Mouse (Mus musculus) heart, embryonic 15.5 days (tissue): ENCODE measurements at regions not wholly inside any gene's neighbourhood (a gene's known extent, or its start where the extent isn't known, plus 50 kb on each side); places are given as distances from the start of the nearest gene placed in this dataset.

Source experiments
- ATAC-seq: fragments of 200-750 bp; cut with Nextera tagmentation; replicated peaks from 2 replicates; pipeline ENCODE4 v1.8.0; 2017; ENCODE audit warnings: low read depth, moderate TSS enrichment; ENCODE audit not compliant: insufficient number of reproducible peaks, insufficient read depth, low FRiP score
- H3K27ac ChIP-seq: fragments of 300-500 bp; sonication (generic); 2 replicates; pipeline ENCODE4 v1.5.1; 2015; ENCODE audit warnings: mild to moderate bottlenecking, inconsistent platforms
- H3K27me3 ChIP-seq: fragments of 300-500 bp; sonication (generic); 2 replicates; pipeline ENCODE4 v1.6.1; 2015; ENCODE audit warnings: inconsistent platforms
- H3K36me3 ChIP-seq: fragments of 300-500 bp; sonication (generic); 2 replicates; pipeline ENCODE4 v1.6.1; 2015; ENCODE audit warnings: mild to moderate bottlenecking, inconsistent platforms
- H3K4me1 ChIP-seq: fragments of 300-500 bp; sonication (generic); replicated peaks from 2 replicates; pipeline ENCODE4 v1.6.1; 2015; ENCODE audit warnings: inconsistent platforms
- H3K4me2 ChIP-seq: fragments of 300-500 bp; sonication (generic); 2 replicates; pipeline ENCODE4 v1.6.1; 2015; ENCODE audit warnings: inconsistent platforms, mild to moderate bottlenecking, moderate library complexity
- H3K4me3 ChIP-seq: fragments of 300-500 bp; sonication (generic); 2 replicates; pipeline ENCODE4 v1.5.1; 2015; ENCODE audit warnings: mild to moderate bottlenecking, inconsistent platforms
- H3K9ac ChIP-seq: fragments of 300-500 bp; sonication (generic); 2 replicates; pipeline ENCODE4 v1.6.1; 2015; ENCODE audit warnings: mild to moderate bottlenecking, inconsistent platforms
- H3K9me3 ChIP-seq: fragments of 300-500 bp; sonication (generic); replicated peaks from 2 replicates; pipeline ENCODE4 v1.6.1; 2016; ENCODE audit warnings: inconsistent platforms
- WGBS: fragments of 180-500 bp; shearing (Covaris S2); methylation state at CpG from one replicate; pipeline ENCODE4 v1.1.7; 2015; ENCODE audit warnings: mixed read lengths; 5-methylcytosine and 5-hydroxymethylcytosine counted together

GRCm38 (mm10) chr8:44704595-44705265 is 230.5 kb upstream of the Fat1 start:
- H3K27ac ChIP-seq: no peak overlapping the region
- no peaks in the 10 kb centered on the region for H3K27me3 ChIP-seq
- H3K9ac ChIP-seq: no peak overlapping the region
- WGBS: 79% methylated on average over 9 of the region's 9 CpGs
- no peak overlapping the region for H3K4me3 ChIP-seq
- no peak overlapping the region for H3K4me2 ChIP-seq
- no peaks in the 10 kb centered on the region for H3K36me3 ChIP-seq
- H3K9me3 ChIP-seq: no peaks in the 10 kb centered on the region
- H3K4me1 ChIP-seq: no peaks in the 10 kb centered on the region
- ATAC-seq: no peak

- H3K27me3 ChIP-seq: no peaks in the 10 kb centered on the region
- no peaks in the 10 kb centered on the region for H3K4me1 ChIP-seq
- no peak for ATAC-seq
- H3K4me3 ChIP-seq: no peak overlapping the region
- H3K36me3 ChIP-seq: no peaks in the 10 kb centered on the region
- no peak overlapping the region for H3K27ac ChIP-seq
- H3K9ac ChIP-seq: no peak overlapping the region
- WGBS: 59% methylated on average over 7 of the region's 7 CpGs
- no peak overlapping the region for H3K4me2 ChIP-seq
- no peaks in the 10 kb centered on the region for H3K9me3 ChIP-seq
Observed at GRCm38 (mm10) chr8:44708659-44709170, 226.5 kb upstream of the Fat1 start.

DNA sequence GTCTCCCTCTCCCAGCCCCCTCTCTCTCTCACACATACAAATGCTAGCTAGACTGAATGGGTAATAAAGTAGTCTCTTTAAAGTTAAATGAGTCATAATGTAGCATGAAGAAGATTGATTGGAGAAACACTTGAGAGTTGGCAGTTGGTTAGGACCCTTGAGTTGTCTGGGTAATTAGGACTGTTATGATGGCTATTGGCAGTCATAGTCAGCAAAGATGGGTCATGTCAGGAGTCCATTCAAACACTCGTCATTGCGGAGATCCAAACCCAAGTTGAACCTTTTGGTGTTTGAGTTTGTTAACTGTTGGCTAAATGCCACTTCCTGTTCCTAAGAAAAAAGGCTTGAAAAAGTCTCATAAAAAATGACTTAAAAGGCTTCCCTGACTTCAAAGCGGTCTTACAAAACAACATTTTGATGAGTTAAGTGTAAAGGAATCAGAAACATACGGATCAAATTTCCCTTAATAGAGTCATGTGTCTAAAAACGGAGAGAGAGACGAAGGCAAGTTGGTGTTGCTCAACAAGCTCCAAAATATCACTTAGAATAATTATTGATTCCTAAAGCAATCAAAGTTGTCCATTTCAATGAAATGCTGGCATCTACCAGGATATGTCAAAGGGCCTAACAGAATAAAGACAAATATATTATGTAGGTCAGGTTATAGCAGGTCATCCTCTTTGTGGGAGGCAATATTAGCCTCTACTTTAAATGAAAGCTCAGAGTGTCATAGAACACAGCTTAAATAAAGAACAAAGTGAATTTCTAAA is 225.9 kb upstream of the Fat1 start:
- Histone ChIP-seq H3K4me2 (no peak overlapping the region), H3K4me3 (no peak overlapping the region), H3K36me3 (no peaks in the 10 kb centered on the region), H3K27ac (no peak overlapping the region), H3K4me1 (no peaks in the 10 kb centered on the region), H3K9me3 (no peaks in the 10 kb centered on the region), H3K9ac (no peak overlapping the region), H3K27me3 (no peaks in the 10 kb centered on the region)
- no peak for ATAC-seq
- 57% methylated on average over 6 of the region's 6 CpGs for WGBS

DNA sequence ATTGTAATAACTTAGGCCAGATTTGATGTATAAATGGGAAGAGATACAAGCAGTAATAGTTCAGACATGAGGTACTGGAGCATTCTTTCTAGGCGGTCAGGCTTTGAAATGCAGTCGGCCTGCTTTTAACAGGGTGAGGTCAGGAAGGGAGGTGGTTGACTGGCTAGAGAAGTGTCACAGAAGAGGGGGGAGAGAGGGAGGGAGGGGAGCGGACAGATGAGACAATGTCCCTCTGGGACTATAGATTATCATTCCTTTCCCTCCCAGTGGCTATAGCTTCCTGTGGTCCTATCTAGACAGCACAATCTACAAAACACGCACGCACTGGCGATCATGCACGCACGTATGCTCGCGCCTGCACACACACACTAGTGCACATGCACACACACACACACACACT is 200.7 kb upstream of the Fat1 start:
- H3K9me3 ChIP-seq: no peaks in the 10 kb centered on the region
- H3K9ac ChIP-seq: no peak overlapping the region
- ATAC-seq: no peak
- H3K4me2 ChIP-seq: no peak overlapping the region
- no peaks in the 10 kb centered on the region for H3K36me3 ChIP-seq
- H3K4me3 ChIP-seq: no peak overlapping the region
- no peaks in the 10 kb centered on the region for H3K27me3 ChIP-seq
- 73% methylated on average over 10 of the region's 10 CpGs for WGBS
- H3K4me1 ChIP-seq: no peaks in the 10 kb centered on the region
- no peak overlapping the region for H3K27ac ChIP-seq

DNA sequence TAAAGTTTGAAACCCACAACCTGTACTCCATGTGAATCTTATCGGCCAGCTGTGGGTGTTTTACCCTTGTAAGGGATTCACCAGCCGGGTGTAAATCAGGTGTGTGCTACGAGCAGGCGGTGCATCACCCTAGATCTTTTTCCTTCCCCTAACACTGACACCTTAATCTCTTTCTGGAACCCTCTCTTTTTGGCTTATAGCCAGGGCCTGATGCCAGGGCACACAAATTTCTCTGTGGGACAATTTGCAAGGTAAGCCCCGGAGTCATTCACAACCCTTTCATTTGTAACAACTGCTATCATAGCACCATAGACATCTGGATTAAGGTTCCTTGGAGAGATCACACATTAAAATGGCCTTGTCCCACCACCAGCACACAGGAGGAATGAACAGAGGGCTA is 199.4 kb upstream of the Fat1 start:
- Histone ChIP-seq H3K9ac (no peak overlapping the region), H3K4me2 (no peak overlapping the region), H3K4me3 (no peak overlapping the region), H3K27ac (no peak overlapping the region), H3K9me3 (no peaks in the 10 kb centered on the region), H3K36me3 (no peaks in the 10 kb centered on the region), H3K27me3 (no peaks in the 10 kb centered on the region), H3K4me1 (no peaks in the 10 kb centered on the region)
- ATAC-seq: no peak
- WGBS: 64% methylated on average over 5 of the region's 5 CpGs

- WGBS: 78% methylated on average over 2 of the region's 2 CpGs
- ATAC-seq: no peak
- H3K27ac ChIP-seq: no peak overlapping the region
- no peaks in the 10 kb centered on the region for H3K4me1 ChIP-seq
- no peak overlapping the region for H3K9ac ChIP-seq
- H3K9me3 ChIP-seq: no peaks in the 10 kb centered on the region
- H3K36me3 ChIP-seq: no peaks in the 10 kb centered on the region
- H3K4me2 ChIP-seq: no peak overlapping the region
- H3K27me3 ChIP-seq: no peaks in the 10 kb centered on the region
- no peak overlapping the region for H3K4me3 ChIP-seq
Observed at GRCm38 (mm10) chr8:44743353-44743752, 191.9 kb upstream of the Fat1 start.

- 77% methylated on average over 12 of the region's 12 CpGs for WGBS
- ATAC-seq: no peak
- no peak overlapping the region for H3K27ac ChIP-seq
Observed at GRCm38 (mm10) chr8:44744991-44745658, 190.1 kb upstream of the Fat1 start.

GRCm38 (mm10) chr8:44758727-44759126 is 176.5 kb upstream of the Fat1 start:
- Histone ChIP-seq H3K9ac (no peak overlapping the region), H3K27me3 (no peaks in the 10 kb centered on the region), H3K36me3 (no peaks in the 10 kb centered on the region), H3K4me1 (no peaks in the 10 kb centered on the region; the same call in 1 of the 2 replicates), H3K4me3 (no peak overlapping the region), H3K4me2 (no peak overlapping the region), H3K9me3 (no peaks in the 10 kb centered on the region), H3K27ac (no peak overlapping the region)
- WGBS: 43% methylated on average over 6 of the region's 6 CpGs
- no peak for ATAC-seq

More at GRCm38 (mm10) chr8:44744991-44745658, 190.1 kb upstream of the Fat1 start:
- no peak overlapping the region for H3K9ac ChIP-seq
- no peaks in the 10 kb centered on the region for H3K36me3 ChIP-seq
- H3K9me3 ChIP-seq: no peaks in the 10 kb centered on the region
- no peak overlapping the region for H3K4me3 ChIP-seq
- no peaks in the 10 kb centered on the region for H3K27me3 ChIP-seq
- H3K4me1 ChIP-seq: no peaks in the 10 kb centered on the region
- H3K4me2 ChIP-seq: no peak overlapping the region

DNA sequence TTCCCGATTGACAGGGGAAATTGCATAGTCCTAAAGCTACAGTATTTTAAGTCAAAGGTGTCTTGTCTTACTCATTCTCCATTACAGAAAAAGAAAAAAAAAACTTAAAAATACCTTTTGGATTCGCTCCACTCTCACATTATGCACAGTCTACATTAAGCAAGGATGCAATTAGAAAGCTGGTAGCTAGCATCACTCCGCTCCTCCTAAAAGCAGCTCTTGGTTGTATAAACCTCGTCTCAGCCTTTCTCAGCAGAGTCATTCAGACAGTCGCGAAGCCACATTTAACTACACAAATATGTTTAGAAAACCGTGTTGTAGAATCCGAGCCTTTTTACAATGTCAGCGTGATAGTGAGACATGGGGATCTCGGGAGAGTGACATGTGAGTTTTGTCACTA is 172.5 kb upstream of the Fat1 start:
- no peaks in the 10 kb centered on the region for H3K27me3 ChIP-seq
- H3K27ac ChIP-seq: no peak overlapping the region
- no peak for ATAC-seq
- H3K9me3 ChIP-seq: no peaks in the 10 kb centered on the region
- no peak overlapping the region for H3K9ac ChIP-seq
- 89% methylated on average over 10 of the region's 10 CpGs for WGBS
- H3K4me1 ChIP-seq: no peaks in the 10 kb centered on the region; the same call in 1 of the 2 replicates
- H3K4me3 ChIP-seq: no peak overlapping the region
- H3K4me2 ChIP-seq: no peak overlapping the region
- no peaks in the 10 kb centered on the region for H3K36me3 ChIP-seq

- no peaks in the 10 kb centered on the region for H3K36me3 ChIP-seq
- H3K27ac ChIP-seq: no peak overlapping the region
- no peaks in the 10 kb centered on the region for H3K9me3 ChIP-seq
- ATAC-seq: no peak
- no peak overlapping the region for H3K9ac ChIP-seq
- H3K4me1 ChIP-seq: no peaks in the 10 kb centered on the region
- H3K4me3 ChIP-seq: no peak overlapping the region
- H3K4me2 ChIP-seq: no peak overlapping the region
- no peaks in the 10 kb centered on the region for H3K27me3 ChIP-seq
- 73% methylated on average over 4 of the region's 4 CpGs for WGBS
Observed at GRCm38 (mm10) chr8:44765194-44765593, 170.1 kb upstream of the Fat1 start.

- no peak overlapping the region for H3K9ac ChIP-seq
- H3K4me3 ChIP-seq: no peak overlapping the region
- WGBS: 69% methylated on average over 5 of the region's 5 CpGs
- ATAC-seq: no peak
- H3K27me3 ChIP-seq: no peaks in the 10 kb centered on the region
- no peaks in the 10 kb centered on the region for H3K9me3 ChIP-seq
- no peaks in the 10 kb centered on the region for H3K4me1 ChIP-seq
- H3K36me3 ChIP-seq: no peaks in the 10 kb centered on the region
- no peak overlapping the region for H3K4me2 ChIP-seq
- no peak overlapping the region for H3K27ac ChIP-seq
Observed at GRCm38 (mm10) chr8:44765677-44766076, 169.6 kb upstream of the Fat1 start.
